Mouse (Mus musculus): ENCODE data around the gene Mrgprg. TPM values are rescaled to one million over a fixed set of nuclear protein-coding genes. Genes with fewer than 3 reads are reported as not detected.

Gene Mrgprg
- polyA plus RNA-seq (2015; fragmentation: Nextera tagmentation; extraction: Ambion mirVana) = not detected in 2 replicates

DNA sequence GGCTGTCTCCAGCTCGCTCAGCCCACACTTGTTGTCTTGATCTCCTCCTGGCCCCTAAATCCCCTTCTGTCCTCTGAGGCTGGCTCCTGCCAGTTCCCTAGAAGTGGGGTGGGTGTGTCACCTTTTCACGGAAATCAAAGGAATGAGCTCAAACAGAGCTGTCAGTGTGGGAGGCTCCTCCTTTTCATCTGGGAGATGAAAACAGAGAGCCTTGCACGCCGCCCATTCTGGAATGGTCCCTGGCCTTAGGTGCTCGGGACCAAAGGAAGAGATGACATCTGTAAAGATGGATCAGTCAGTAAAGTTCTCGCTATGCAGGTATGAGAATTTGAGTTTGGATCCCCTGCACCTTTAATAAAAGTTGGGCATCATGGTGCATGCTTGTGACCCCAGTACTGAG is at the start of gene Mrgprg:
Mrgprg (minus strand) TSS at position 101 of the 400 bp plus-strand sequence.
- Histone ChIP-seq H3K27ac (ENCODE audit: low read length) (no peak within 1 kb of the TSS), H3K4me1 (ENCODE audit: control insufficient read depth, insufficient read depth, low read length) (peaks cover 4% of the 10 kb centered on the region), H3K27me3 (replicated peaks; ENCODE audit: control insufficient read depth, insufficient read depth, low read length) (peaks cover 5% of the 10 kb centered on the region; the same call in 1 of the 2 replicates), H3K9me3 (ENCODE audit: control insufficient read depth, low read length) (no peaks in the 10 kb centered on the region), H3K4me3 (ENCODE audit: low read length) (no peak within 1 kb of the TSS), H3K9ac (ENCODE audit: low read depth, low read length) (no peak within 1 kb of the TSS), H3K4me2 (ENCODE audit: low read depth, low read length) (no peak within 1 kb of the TSS), H3K36me3 (ENCODE audit: control insufficient read depth, insufficient read depth, low read length) (no peaks in the 10 kb centered on the region)
- ATAC-seq = no peak
- 49% methylated on average over 6 of the region's 6 CpGs for WGBS

GRCm38 (mm10) chr7:143808909-143809308 is 42.1 kb upstream of the Mrgprg start:
- Histone ChIP-seq H3K27me3 (replicated peaks; ENCODE audit: control insufficient read depth, insufficient read depth, low read length) (no peaks in the 10 kb centered on the region), H3K36me3 (ENCODE audit: control insufficient read depth, insufficient read depth, low read length) (peaks cover 39% of the 10 kb centered on the region), H3K27ac (ENCODE audit: low read length) (no peak overlapping the region), H3K4me3 (ENCODE audit: low read length) (no peak overlapping the region), H3K4me1 (ENCODE audit: control insufficient read depth, insufficient read depth, low read length) (no peaks in the 10 kb centered on the region; the same call in 1 of the 2 replicates), H3K9me3 (ENCODE audit: control insufficient read depth, low read length) (no peaks in the 10 kb centered on the region), H3K4me2 (ENCODE audit: low read depth, low read length) (no peak overlapping the region), H3K9ac (ENCODE audit: low read depth, low read length) (no peak overlapping the region)
- ATAC-seq = no peak
- 58% methylated on average over 1 of the region's 1 CpGs for WGBS

DNA sequence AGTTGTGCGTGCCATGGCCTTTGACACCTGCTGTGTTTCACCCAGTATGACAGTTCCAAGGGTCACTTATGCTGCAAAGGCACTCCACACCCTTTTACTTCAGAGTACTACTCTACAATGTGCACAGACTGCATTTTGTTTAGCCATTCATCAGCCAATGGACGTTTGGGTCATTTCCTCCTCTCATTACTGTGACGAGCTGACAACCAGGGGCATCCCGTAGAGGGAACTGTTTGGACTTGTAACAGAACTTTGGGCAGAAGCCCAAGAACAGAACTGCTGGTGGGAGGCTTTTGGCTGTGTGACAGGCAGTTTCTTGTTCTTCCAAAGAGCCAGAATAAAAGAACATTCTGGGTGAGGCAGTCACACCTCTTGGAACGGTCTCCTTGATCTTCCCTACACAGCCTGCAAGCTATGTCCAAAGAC is 38.4 kb upstream of the Mrgprg start:
- Histone ChIP-seq H3K27ac (ENCODE audit: low read length) (no peak overlapping the region), H3K4me2 (ENCODE audit: low read depth, low read length) (no peak overlapping the region), H3K4me3 (ENCODE audit: low read length) (no peak overlapping the region), H3K4me1 (ENCODE audit: control insufficient read depth, insufficient read depth, low read length) (no peaks in the 10 kb centered on the region; the same call in 1 of the 2 replicates), H3K9me3 (ENCODE audit: control insufficient read depth, low read length) (no peaks in the 10 kb centered on the region), H3K36me3 (ENCODE audit: control insufficient read depth, insufficient read depth, low read length) (peaks cover 12% of the 10 kb centered on the region), H3K27me3 (replicated peaks; ENCODE audit: control insufficient read depth, insufficient read depth, low read length) (no peaks in the 10 kb centered on the region), H3K9ac (ENCODE audit: low read depth, low read length) (no peak overlapping the region)
- 49% methylated on average over 5 of the region's 5 CpGs for WGBS
- ATAC-seq = peak; percentile 76

DNA sequence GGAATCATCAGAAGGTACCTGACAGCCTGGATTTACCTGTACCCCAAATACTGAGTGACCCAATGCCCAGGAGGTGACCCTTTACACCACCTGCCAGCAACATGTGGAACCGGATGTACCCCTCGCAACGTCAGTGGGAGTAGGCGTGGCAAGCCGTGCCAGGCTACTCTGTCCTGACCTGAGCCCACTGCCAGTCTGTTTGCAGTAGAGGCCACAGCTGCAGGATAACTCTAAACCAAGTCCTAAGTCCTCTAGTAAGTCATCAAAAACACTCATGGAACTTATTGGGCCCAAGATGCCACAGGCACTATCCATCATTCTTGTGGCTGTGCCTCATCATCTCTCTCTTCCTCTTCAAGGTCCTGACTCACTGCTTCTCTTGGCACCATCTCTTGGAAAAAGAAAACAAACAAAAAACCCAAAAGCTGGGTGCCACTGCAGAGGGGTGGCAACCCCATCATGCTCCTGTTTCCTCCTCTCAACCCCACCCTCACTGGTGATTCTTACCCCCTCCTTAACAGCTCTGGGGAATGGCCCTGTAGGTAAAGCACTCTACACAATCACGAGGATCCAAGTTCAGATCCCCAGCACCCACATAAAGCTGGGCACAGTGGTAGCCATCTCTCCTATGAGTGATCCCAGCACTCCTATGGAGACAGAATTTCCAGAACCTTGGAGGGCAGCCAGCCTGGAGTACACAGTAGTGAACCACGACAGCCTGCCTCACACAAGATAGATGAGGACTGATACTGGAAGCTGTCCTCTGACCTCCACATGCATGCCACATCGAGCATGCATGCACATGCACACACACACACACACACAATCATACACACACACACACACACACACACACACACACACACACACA is 34.6 kb upstream of the Mrgprg start:
- Histone ChIP-seq H3K4me2 (ENCODE audit: low read depth, low read length) (no peak overlapping the region), H3K27me3 (replicated peaks; ENCODE audit: control insufficient read depth, insufficient read depth, low read length) (no peaks in the 10 kb centered on the region), H3K4me3 (ENCODE audit: low read length) (no peak overlapping the region), H3K9ac (ENCODE audit: low read depth, low read length) (no peak overlapping the region), H3K27ac (ENCODE audit: low read length) (no peak overlapping the region), H3K36me3 (ENCODE audit: control insufficient read depth, insufficient read depth, low read length) (peaks cover 40% of the 10 kb centered on the region), H3K4me1 (ENCODE audit: control insufficient read depth, insufficient read depth, low read length) (no peaks in the 10 kb centered on the region; the same call in 1 of the 2 replicates), H3K9me3 (ENCODE audit: control insufficient read depth, low read length) (no peaks in the 10 kb centered on the region)
- WGBS = 85% methylated on average over 8 of the region's 8 CpGs
- ATAC-seq = no peak

DNA sequence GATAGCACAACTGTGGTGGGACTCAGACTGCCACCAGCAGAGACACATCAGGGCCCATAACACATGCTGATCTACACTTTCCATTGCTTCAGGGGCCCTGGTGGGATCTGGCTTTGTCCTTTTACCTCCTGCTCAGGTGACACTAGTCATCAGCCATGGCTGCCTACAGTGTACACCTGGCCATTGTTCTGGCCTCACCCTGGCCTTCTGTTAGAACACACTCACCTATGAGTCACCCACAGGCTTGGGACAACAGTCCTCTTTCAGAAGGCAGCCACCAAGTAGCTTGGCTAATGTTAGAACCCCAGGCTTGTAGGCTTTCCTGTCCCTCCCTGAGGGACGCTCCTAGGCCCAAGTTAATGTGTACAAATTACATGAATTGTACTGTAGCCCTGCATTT is 34.0 kb upstream of the Mrgprg start:
- Histone ChIP-seq H3K4me1 (ENCODE audit: control insufficient read depth, insufficient read depth, low read length) (no peaks in the 10 kb centered on the region; the same call in 1 of the 2 replicates), H3K36me3 (ENCODE audit: control insufficient read depth, insufficient read depth, low read length) (peaks cover 38% of the 10 kb centered on the region), H3K4me2 (ENCODE audit: low read depth, low read length) (no peak overlapping the region), H3K4me3 (ENCODE audit: low read length) (no peak overlapping the region), H3K9ac (ENCODE audit: low read depth, low read length) (no peak overlapping the region), H3K9me3 (ENCODE audit: control insufficient read depth, low read length) (no peaks in the 10 kb centered on the region), H3K27ac (ENCODE audit: low read length) (no peak overlapping the region), H3K27me3 (replicated peaks; ENCODE audit: control insufficient read depth, insufficient read depth, low read length) (no peaks in the 10 kb centered on the region)
- 82% methylated on average over 1 of the region's 1 CpGs for WGBS
- no peak; the same call in 1 of the 2 replicates for ATAC-seq

- Histone ChIP-seq H3K36me3 (ENCODE audit: control insufficient read depth, insufficient read depth, low read length) (peaks cover 34% of the 10 kb centered on the region), H3K9me3 (ENCODE audit: control insufficient read depth, low read length) (no peaks in the 10 kb centered on the region), H3K4me3 (ENCODE audit: low read length) (no peak overlapping the region), H3K27ac (ENCODE audit: low read length) (no peak overlapping the region), H3K4me2 (ENCODE audit: low read depth, low read length) (no peak overlapping the region), H3K4me1 (ENCODE audit: control insufficient read depth, insufficient read depth, low read length) (no peaks in the 10 kb centered on the region), H3K27me3 (replicated peaks; ENCODE audit: control insufficient read depth, insufficient read depth, low read length) (no peaks in the 10 kb centered on the region), H3K9ac (ENCODE audit: low read depth, low read length) (no peak overlapping the region)
- WGBS = 82% methylated on average over 4 of the region's 4 CpGs
- no peak for ATAC-seq
Observed at GRCm38 (mm10) chr7:143798783-143799182, 32.0 kb upstream of the Mrgprg start.

DNA sequence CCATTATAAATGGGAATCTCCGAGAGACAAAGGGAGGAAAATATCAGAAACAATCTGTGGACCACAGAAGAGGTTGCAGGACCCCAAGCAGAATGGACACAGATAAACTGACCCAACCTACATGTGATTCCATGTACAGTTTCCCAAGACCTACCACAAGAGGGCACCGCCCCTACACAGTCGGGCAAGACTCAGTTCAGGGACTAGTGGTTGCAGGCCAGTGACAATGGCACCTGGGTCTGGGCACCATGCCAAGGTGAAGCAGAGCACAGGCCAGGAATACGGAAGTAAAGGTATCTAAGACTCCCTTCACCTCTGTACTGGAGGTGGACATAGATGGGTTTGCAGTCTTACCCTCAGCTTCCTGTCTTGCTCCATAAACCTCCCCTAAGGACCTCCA is 26.3 kb upstream of the Mrgprg start:
- H3K4me3 ChIP-seq (ENCODE audit: low read length) = no peak overlapping the region

GRCm38 (mm10) chr7:143792336-143792985 is 25.7 kb upstream of the Mrgprg start:
- no peak overlapping the region for H3K4me3 ChIP-seq (ENCODE audit: low read length)
- H3K36me3 ChIP-seq (ENCODE audit: control insufficient read depth, insufficient read depth, low read length) = peaks cover 6% of the 10 kb centered on the region; the same call in 1 of the 2 replicates
- H3K4me1 ChIP-seq (ENCODE audit: control insufficient read depth, insufficient read depth, low read length) = 0 out of 2 replicates have a peak, but pooled peaks cover 6% of the 10 kb centered on the region
- no peaks in the 10 kb centered on the region for H3K9me3 ChIP-seq (ENCODE audit: control insufficient read depth, low read length)
- ATAC-seq = peak; percentile 49; the same call in 1 of the 2 replicates
- H3K4me2 ChIP-seq (ENCODE audit: low read depth, low read length) = no peak overlapping the region
- H3K27me3 ChIP-seq (replicated peaks; ENCODE audit: control insufficient read depth, insufficient read depth, low read length) = no peaks in the 10 kb centered on the region
- no peak overlapping the region for H3K9ac ChIP-seq (ENCODE audit: low read depth, low read length)
- H3K27ac ChIP-seq (ENCODE audit: low read length) = no peak overlapping the region
- 67% methylated on average over 6 of the region's 6 CpGs for WGBS

More for the DNA sequence above, 26.3 kb upstream of the Mrgprg start:
- Histone ChIP-seq H3K27ac (ENCODE audit: low read length) (no peak overlapping the region), H3K9me3 (ENCODE audit: control insufficient read depth, low read length) (no peaks in the 10 kb centered on the region), H3K4me2 (ENCODE audit: low read depth, low read length) (no peak overlapping the region), H3K9ac (ENCODE audit: low read depth, low read length) (no peak overlapping the region), H3K27me3 (replicated peaks; ENCODE audit: control insufficient read depth, insufficient read depth, low read length) (no peaks in the 10 kb centered on the region), H3K4me1 (ENCODE audit: control insufficient read depth, insufficient read depth, low read length) (0 out of 2 replicates have a peak, but pooled peaks cover 6% of the 10 kb centered on the region), H3K36me3 (ENCODE audit: control insufficient read depth, insufficient read depth, low read length) (peaks cover 12% of the 10 kb centered on the region)
- 59% methylated on average over 4 of the region's 4 CpGs for WGBS
- peak; percentile 87 for ATAC-seq

Data from intestine, embryonic 16.5 days (tissue).